ENCODE assay signal across 13 mouse cellular contexts in genomic region chr14:12086167-12086566, GRCm38 (mm10).
DNase-seq lines count a peak whose midpoint lies in the region; ATAC-seq lines count a peak whose summit lies in the region.
"Had no signal": no experiment of that assay in that cellular context is flagged by ENCODE, and none has a peak within 500 bp of the region (broad histone marks: within the 10 kb centered on the region; RNA-seq: fewer than 3 reads in every experiment).

No protein-coding gene starts in this region.

- DNase-seq in forebrain, embryonic 10.5 days (ENCODE audit: extremely low spot score, low spot score), result no peak
- peak; percentile 51 for DNase-seq in retina, postnatal 1 day
- DNase-seq in retina, embryonic 14.5 days (ENCODE audit: low spot score), result no peak
- peak; percentile 58 for DNase-seq in lung, postnatal 25 days (ENCODE audit: low spot score)
- no peak for DNase-seq in layer of hippocampus, postnatal 10 days (ENCODE audit: low spot score in 2 of 2)
- no peak for DNase-seq in cerebellum, adult 9-11 months
- no peak for DNase-seq in left cerebral cortex, postnatal 36 days (ENCODE audit: low spot score in 2 of 2)
- DNase-seq: cerebellum, adult 11 months; gastrocnemius, postnatal 25 days; spleen, adult 18-20 months; thymus, adult 2 months had no signal

- H3K36me3 ChIP-seq in forebrain, embryonic 13.5 days (ENCODE audit: poor library complexity, severe bottlenecking), result no peaks in the 10 kb centered on the region
- H3K36me3 ChIP-seq in forebrain, embryonic 10.5 days (replicated peaks), result no peaks in the 10 kb centered on the region
- H3K36me3 ChIP-seq: kidney, embryonic 15.5 days had no signal

- H3K27ac ChIP-seq in forebrain, embryonic 13.5 days, result no peak overlapping the region
- H3K27ac ChIP-seq in forebrain, embryonic 10.5 days, result no peak overlapping the region
- H3K27ac ChIP-seq: kidney, embryonic 15.5 days had no signal

- 40% methylated on average over 5 of the region's 5 CpGs for WGBS in forebrain, embryonic 13.5 days
- 73% methylated on average over 5 of the region's 5 CpGs for WGBS in forebrain, embryonic 10.5 days

- H3K4me3 ChIP-seq in forebrain, embryonic 13.5 days, result no peak overlapping the region
- H3K4me3 ChIP-seq in forebrain, embryonic 10.5 days, result no peak overlapping the region
- H3K4me3 ChIP-seq: kidney, embryonic 15.5 days had no signal

- intact Hi-C loops in left cerebral cortex, postnatal 36 days (cut with DNase I), result no loop called here

- peaks cover 28% of the 10 kb centered on the region for H3K4me1 ChIP-seq in forebrain, embryonic 13.5 days
- peaks cover 51% of the 10 kb centered on the region for H3K4me1 ChIP-seq in forebrain, embryonic 10.5 days

- no peaks in the 10 kb centered on the region for H3K27me3 ChIP-seq in forebrain, embryonic 13.5 days
- peaks cover 4% of the 10 kb centered on the region; the same call in 1 of the 2 replicates for H3K27me3 ChIP-seq in forebrain, embryonic 10.5 days (ENCODE audit: poor library complexity, severe bottlenecking)
- H3K27me3 ChIP-seq: kidney, embryonic 15.5 days had no signal

- no peak overlapping the region for H3K9ac ChIP-seq in forebrain, embryonic 13.5 days
- H3K9ac ChIP-seq: kidney, embryonic 15.5 days had no signal

- H3K9me3 ChIP-seq in forebrain, embryonic 13.5 days (replicated peaks), result no peaks in the 10 kb centered on the region
- H3K9me3 ChIP-seq in forebrain, embryonic 10.5 days, result no peaks in the 10 kb centered on the region
- H3K9me3 ChIP-seq: kidney, embryonic 15.5 days had no signal

- ATAC-seq in forebrain, embryonic 13.5 days, result peak; percentile 67

- no peak overlapping the region for H3K4me2 ChIP-seq in forebrain, embryonic 13.5 days
- H3K4me2 ChIP-seq: kidney, embryonic 15.5 days had no signal

Comparison
In these comparisons a context has a peak if more than half of its experiments do, and no peak if none do; other contexts are left out.
1. DNase-seq: peak in retina, postnatal 1 day (single experiment) and lung, postnatal 25 days (single experiment); none in forebrain, embryonic 10.5 days (single experiment), retina, embryonic 14.5 days (single experiment), layer of hippocampus, postnatal 10 days (0 of 2), cerebellum, adult 9-11 months (single experiment) and left cerebral cortex, postnatal 36 days (0 of 2).